Mouse (Mus musculus) CD8-positive naive resting alpha-beta T cell, adult 2 months (primary cell): Measurements from ENCODE around the gene Mst1.

Source experiments
- DNase-seq, 2 experiments: peaks; one replicate each; pipeline ENCODE4 v3.0.0; 2022; ENCODE audit warnings: low read depth in 2 of 2, low spot score in 2 of 2

Gene Mst1

GRCm38 (mm10) chr9:108056361-108057261, 23.6 kb upstream of the Mst1 start:
- DNase-seq: no peak

DNA sequence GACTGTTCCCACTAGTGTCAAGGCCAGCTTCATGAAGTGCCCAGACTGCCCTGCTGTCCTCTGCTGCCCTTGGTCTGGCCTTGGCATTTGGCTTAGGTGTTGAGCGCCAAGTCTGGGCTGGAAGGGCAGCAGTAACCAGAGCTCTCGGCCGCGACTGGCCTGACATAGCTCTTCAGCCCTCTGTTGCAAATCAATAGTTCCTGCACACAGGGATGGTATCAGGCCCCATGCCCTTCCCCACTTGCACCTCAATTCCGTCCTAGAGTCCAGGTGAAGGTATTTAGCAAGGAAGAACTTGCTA, 23.0 kb upstream of the Mst1 start:
- no peak for DNase-seq

DNA sequence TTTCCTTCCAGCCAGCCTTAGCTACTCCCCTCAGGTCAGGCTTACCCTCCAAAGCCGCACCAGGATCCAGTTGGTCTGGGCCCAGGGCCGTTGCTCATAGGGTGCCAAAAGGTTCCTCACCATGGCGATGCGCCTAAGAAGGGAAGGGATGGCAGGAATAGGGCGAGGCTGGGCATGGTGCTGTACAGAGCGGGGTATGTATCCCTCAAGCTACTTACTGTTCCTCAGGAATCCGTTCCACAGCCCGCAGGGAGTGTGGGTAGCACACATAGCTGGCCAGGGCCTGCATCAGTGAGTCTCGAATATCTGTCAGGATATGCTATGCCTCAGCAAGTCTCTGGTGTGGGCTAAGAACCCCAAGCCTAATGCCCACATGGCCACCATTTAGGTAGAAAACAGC, 21.9 kb upstream of the Mst1 start:
- no peak for DNase-seq

DNA sequence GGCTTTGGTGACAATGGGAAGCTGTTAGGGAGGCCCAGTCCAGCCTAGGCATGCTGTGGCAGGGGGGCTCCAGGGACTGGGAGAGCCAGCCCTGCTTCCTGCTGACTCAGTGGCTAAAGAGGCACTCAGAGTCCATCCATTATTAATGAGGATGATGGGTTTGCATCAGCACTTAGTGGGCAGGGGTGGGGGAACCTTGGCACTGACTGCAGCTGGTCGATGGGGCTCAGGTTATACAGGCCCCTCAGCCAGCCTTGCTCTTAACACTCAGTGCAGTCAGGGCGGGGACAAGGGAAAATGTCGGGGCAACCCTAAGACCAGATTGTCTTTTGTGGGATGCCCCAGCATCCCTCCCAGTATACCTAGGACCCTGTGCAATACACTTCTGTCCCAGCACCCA, 18.1 kb upstream of the Mst1 start:
- DNase-seq: no peak

DNA sequence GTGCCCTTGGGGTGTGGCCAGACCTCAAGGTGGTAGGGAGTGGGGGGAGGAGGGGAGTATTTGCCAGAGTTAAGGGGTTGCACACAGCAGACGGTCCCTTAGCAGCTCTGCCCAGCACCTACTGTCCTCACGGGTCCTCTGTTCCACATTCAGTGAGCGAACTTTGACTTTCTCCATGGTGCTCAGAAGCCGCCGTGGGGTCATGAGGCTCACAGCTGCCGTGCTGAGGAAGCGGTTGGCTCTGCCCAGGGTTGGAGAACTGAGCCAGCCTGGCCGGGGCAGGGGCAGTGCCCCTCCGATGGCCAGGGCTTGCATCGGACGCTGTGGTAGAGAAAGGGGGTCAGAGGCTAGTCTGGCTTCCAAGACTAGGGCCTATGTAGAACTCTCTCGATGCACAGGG, 16.9 kb upstream of the Mst1 start:
- DNase-seq: no peak

GRCm38 (mm10) chr9:108065491-108066011, 14.7 kb upstream of the Mst1 start:
- no peak for DNase-seq

DNA sequence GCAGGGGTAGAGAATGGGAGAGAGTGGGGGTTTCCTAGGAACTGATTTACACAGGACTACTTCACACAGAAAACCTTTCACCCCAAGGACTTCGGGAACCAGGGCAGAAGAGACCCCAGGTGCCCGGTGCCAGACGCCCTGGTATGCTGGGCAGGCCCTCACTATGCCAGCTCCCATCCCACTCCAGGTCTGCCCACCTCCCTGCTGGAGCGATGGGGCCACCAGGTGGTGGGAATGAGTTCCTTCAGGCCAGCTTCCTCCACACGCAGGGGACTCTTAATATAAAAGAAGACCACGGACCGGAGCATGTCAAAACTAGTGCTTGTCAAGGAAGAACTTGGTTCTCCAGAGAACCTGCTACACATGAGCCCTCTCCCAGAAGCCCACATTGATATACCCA, 13.0 kb upstream of the Mst1 start:
- DNase-seq: no peak

DNA sequence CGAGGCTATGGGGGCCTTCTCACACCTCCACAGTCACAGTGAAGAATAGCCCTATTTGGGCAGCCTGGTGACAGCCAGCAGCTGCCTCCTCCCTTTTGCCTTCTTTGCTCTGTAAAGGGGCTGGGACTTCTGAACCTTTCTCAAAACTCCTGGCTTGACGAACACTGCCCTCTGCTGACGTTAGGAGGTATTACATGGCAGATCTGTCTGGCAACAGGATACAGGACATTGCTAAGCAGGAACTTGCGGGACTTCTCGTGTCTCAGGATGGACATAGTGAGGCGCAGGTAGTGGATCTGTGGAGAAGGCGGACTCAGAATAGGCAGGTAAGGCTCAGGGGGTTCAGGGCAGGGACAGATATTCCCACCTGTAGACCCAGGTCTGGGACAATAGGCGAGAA, 12.3 kb upstream of the Mst1 start:
- peak; percentile 78 to 84 for DNase-seq

DNA sequence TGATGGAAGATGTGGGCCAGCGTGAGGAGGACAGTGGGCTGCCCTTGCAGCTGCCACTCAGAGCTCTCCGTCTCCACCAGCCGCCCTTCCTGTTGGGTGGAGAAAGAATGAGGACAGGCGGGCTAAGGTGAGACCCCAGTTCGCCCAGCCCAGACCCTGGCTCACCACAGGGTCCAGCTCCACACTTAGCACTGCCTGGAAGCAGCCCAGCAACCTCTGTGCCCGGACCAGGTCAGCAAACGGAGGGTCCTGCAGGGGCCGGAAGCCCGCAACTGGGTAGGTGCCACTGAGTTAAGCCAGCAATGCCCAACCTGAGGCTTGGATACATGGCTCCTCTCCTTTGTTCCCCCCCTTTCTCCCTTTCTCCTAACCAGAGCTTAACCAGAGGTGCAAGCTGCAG, 11.2 kb upstream of the Mst1 start:
- DNase-seq: no peak

- no peak for DNase-seq
Observed at GRCm38 (mm10) chr9:108069529-108069928, 10.7 kb upstream of the Mst1 start.

- no peak for DNase-seq
Observed at GRCm38 (mm10) chr9:108071801-108072200, 8.4 kb upstream of the Mst1 start.

GRCm38 (mm10) chr9:108072481-108072924, 7.7 kb upstream of the Mst1 start:
- no peak for DNase-seq

GRCm38 (mm10) chr9:108073141-108073930, 6.9 kb upstream of the Mst1 start:
- no peak for DNase-seq

DNA sequence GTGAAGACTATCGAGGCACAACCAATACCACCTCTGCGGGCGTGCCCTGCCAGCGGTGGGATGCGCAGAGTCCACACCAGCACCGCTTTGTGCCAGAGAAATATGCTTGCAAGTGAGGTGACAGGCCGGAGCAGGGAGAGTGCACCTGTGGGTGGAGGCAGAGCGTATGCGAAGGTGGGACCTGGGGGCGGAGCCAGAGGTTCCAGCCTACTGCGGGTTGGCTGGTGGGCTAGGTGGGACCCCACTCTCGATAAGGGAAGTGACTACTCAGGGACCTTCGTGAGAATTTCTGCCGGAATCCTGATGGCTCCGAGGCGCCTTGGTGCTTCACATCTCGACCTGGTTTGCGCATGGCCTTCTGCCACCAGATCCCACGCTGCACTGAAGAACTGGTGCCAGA, 2.3 kb downstream of the Mst1 start:
- DNase-seq: no peak

- DNase-seq: peak in 1 of 2 experiments; percentile 26
Observed at GRCm38 (mm10) chr9:108082988-108083431, 2.8 kb downstream of the Mst1 start, which contains the start of gene Rnf123. Rnf123 (minus strand) TSS chr9:108083346.

DNA sequence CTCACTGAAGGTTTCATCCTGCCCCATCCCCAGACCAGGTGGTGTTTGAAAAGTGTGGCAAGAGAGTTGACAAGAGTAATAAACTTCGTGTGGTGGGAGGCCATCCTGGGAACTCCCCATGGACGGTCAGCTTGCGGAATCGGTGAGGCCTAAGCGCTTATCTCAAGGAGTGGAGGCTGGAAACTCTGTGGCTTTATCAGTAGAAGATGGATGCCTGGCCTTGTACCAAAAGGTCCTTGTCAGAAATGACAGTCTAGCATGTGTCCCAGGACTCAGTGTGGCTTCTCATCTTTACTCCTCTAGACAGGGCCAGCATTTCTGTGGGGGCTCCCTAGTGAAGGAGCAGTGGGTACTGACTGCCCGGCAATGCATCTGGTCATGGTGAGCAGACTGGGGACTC, 3.3 kb downstream of the Mst1 start:
- no peak for DNase-seq

DNA sequence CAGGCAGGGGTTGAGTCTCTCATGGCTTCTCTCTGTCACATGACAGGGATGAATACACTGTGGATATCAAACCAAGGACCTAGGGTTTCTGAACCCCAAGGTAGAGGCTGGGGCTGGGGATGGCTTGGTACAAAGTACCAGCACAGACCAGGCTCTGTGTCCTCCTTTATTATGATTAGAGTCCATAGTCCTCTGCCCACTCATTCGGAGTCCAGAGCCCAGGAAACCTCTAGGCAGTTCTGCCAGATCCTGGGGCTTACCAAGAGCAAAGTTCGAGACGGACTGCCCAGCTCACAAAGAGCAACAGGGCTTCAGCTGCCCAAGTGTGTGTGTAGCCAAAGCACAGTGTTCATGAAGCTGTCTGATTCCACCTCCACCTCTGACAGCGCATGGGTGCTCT, 5.0 kb downstream of the Mst1 start:
- DNase-seq: no peak

DNA sequence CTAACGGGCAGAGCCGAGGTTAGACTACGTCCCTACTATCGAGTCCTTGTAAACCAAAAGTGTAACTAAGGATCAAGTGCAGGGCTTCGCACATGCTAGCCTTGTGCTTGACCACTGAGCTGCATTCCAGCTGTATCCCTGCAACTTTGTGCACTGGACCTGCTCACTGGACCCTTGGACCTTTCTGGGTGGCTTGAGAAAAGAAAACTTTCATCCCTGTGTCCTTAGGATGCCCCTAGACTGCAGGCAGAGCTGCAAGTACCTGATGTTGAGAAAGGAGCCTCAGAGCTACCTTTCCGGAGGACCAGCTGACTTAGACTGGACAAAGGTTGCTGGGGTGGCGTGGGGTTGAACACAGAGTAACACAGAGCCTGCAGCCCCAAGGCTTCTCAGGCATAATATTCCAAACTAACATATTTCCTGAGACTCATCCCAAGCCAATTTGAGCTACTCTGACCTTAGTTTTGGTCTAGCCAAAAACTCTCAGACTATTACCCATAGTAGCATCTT, 10.4 kb downstream of the Mst1 start:
- no peak for DNase-seq

- no peak for DNase-seq
Observed at GRCm38 (mm10) chr9:108093586-108093985, 13.3 kb downstream of the Mst1 start.

- peak; percentile 88 to 93 for DNase-seq
Observed at GRCm38 (mm10) chr9:108094184-108094941, 14.1 kb downstream of the Mst1 start, which contains the start of gene Apeh. Apeh (minus strand) TSS chr9:108094606.

DNA sequence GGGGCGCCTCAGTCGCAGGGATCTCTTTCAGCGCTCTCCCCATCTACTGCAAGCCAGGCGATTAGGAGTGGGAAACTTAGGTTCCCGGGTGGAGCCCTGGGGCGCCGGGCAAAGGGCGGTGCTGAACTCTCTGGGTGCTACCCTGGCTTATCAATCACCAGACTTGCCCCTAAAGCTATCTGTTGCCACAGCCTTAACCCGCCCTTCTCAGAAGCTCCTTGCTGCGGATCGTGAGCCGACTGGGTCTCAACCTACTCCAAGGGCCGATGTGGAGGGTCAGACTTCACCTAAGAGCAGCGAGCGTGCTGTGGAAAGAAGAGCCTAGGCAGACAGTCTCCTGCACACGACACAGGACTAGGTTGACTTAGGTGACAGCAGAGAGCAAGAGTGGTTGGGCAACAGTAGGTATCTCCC, 14.8 kb downstream of the Mst1 start:
- no peak for DNase-seq
